Mouse (Mus musculus): ENCODE measurements around the gene Setd7.
A peak's percentile ranks its signal among the peaks of the same experiment; 100 is the strongest.
"Not testable (repeated sequence)": the region's sequence is repeated elsewhere in the genome, so short reads cannot be mapped to it uniquely, and the experiment has no call there.

Gene Setd7

DNA sequence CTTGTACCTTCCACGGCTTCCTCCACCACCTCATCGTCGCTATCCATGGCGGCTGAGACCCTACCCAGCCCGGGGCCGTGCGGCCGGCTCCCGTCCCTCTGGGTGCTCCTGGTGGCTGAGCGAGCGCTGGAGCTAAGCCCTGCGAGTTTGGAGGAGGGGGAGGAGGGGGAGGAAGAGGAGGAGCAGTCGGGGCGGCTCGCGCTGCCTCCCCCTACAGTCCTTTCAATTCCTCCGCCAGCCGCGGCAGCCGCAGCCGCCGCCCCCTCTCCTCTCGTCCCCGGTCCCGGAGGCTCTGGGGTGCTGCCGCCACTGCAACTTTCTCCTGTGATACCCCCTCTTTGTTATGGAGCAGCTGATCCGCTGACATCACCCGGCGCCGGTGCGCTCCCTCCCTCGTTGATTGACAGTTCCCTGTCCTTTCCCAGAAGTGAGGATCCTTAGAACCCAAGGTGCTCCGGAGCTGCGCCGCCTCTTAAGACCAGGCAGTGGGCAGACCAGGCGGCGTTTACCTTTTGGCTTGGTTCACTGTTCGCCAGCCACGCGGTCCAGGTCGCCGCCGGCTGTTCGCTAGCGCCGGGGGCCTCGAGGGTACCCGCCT lies at the start of gene Setd7:
TSS of gene Setd7 (minus strand) at position 369 of the 598 bp plus-strand sequence.
- DNase-seq = peak; percentile 86 to 87

DNA sequence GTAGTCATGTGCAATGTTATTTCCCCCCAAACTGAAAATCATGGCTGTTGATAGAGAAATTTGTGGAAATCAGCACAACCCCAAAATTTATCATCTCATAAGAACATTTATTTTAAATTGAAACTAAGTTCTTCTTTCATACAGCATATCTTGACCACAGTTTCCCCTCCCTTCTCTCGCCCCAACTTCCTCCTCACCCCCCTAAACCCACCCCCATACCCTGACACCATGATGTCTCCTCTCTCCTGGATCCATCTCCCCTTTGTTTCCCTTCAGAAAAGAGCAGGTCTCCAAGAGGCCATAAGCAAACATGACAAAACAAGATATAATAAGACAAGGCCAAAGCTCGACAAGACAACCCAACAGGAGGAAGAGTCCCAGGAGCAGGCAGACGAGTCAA lies 43.8 kb upstream of the Setd7 start:
- DNase-seq = no peak

- peak; percentile 21 to 60 for DNase-seq
Measured at GRCm38 (mm10) chr3:51603705-51604291, 43.1 kb upstream of the Setd7 start.

- no peak for DNase-seq
Measured at GRCm38 (mm10) chr3:51601461-51601860, 40.8 kb upstream of the Setd7 start.

DNA sequence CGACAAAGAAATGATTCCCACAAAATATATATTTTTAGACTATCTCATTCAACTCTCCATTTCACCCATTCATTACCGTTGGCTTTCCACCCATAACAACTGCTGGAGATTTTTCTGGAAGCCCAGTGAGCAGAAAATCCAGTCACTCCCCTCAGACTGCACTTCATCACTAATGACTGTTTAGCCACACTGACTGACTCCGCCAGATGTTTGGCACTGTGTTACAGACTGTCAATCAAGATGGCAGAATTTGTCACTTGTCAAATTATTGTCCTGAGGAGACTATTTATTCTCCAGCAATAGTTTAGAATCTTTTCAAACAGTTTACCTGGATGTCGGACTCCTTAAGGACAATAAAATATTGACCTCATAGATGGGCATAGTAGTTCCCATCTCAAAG lies 40.0 kb upstream of the Setd7 start:
- no peak for DNase-seq

GRCm38 (mm10) chr3:51599057-51599630 lies 38.5 kb upstream of the Setd7 start:
- no peak for DNase-seq

DNA sequence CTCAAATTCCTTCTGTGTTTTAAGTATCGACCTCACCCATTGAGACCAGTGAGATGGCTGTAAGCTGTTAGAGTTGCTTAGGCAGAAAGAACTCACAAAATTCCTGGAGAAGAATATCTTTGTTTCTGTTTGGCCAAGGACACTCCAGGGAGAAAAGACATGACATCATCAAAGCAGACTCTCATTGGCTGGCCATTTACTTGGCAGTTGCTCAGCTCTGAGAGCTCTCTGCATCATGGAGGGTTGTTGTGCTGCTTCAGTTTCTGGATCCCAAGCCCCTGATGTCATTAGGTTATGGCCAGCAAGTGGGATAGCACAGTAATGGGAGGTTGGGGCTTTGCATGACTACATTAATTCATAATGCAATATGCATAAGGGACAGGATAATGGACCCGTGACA lies 35.9 kb upstream of the Setd7 start:
- DNase-seq = peak in 1 of 2 experiments; percentile 21

DNA sequence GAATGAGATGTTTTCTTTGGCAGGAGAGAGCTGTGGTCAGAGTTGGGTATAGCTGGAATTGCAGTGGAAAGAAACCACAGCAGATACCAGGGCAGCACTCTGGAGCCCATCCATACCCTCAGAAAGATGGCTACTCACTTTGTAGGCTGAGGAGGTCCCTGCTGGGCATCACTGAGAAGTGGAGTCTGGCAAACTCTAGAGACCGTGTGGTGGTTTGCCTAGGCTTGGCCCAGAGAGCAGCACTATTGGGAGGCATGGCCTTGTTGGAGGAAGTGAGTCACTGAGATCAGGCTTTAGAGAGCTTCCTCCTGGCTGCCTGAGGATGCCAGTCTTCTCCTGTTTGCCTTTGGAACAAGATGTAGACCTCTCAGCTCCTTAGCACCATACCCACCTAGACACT lies 32.8 kb upstream of the Setd7 start:
- DNase-seq = no peak

GRCm38 (mm10) chr3:51591591-51591990 lies 30.9 kb upstream of the Setd7 start:
- DNase-seq = no peak

- no peak for DNase-seq
Measured at GRCm38 (mm10) chr3:51590207-51590892, 29.7 kb upstream of the Setd7 start.

GRCm38 (mm10) chr3:51587697-51588262 lies 27.1 kb upstream of the Setd7 start:
- DNase-seq = no peak

DNA sequence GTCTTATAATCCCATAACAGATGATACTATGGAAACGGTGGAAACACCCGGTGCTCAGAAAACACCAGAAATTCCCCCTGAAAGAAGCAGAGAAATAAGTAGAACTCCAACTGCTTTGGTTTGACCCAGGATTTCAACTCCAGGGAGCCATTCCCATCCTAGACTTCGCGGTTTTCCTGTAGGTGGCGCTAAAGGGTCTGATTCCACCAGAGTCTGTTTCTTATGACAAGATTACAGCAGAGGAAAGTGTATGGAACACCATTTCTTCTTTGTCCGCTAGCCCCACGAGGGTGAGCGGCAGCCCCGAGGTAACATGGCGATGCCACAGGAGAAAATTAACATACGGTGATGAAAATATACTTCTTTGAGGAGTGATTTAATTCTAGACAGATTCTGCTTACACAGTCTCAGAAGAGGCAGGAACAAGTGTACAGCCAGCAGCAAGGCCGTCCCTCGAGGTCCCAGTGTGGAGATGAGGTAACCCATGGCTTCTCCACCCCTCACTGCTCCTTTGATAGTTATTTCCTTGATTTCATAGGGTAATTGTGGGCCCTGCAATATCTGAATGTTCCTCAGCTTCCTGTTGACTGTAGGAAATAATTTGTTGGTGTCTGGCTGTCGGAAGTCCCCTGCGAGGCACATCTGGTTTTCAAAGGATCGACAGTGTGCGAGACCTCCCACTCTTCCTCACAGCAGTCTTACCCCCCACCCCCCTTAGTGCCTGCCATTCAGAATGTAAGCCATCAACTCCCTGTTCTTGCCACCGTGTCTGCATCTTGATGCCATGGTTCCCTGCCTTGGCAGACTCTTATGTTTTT lies 23.1 kb upstream of the Setd7 start:
- DNase-seq = peak; percentile 57 to 84

GRCm38 (mm10) chr3:51579243-51579642 lies 18.6 kb upstream of the Setd7 start:
- not testable (repeated sequence) for DNase-seq

- peak; percentile 82 to 86 for DNase-seq
Measured at GRCm38 (mm10) chr3:51577816-51578749, 17.4 kb upstream of the Setd7 start.

DNA sequence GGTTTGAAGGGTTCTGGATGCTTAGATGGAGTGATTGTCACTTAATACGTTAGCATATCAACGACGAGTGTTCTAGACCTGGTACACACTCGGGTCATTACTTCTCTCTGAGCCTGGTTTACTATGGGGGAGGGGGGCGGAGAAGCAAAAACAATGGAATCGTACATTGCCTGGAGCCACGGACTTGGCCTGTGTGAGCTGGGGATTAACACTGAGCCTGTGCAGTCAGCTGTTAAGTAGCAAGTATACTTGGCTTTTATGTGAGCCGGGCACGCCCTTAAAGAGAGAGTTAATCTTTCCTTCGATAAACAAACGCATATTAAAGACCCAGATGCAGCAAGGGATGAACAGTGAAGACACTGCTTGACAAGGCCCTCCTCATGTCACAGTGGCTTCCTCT lies 16.7 kb upstream of the Setd7 start:
- DNase-seq = no peak

DNA sequence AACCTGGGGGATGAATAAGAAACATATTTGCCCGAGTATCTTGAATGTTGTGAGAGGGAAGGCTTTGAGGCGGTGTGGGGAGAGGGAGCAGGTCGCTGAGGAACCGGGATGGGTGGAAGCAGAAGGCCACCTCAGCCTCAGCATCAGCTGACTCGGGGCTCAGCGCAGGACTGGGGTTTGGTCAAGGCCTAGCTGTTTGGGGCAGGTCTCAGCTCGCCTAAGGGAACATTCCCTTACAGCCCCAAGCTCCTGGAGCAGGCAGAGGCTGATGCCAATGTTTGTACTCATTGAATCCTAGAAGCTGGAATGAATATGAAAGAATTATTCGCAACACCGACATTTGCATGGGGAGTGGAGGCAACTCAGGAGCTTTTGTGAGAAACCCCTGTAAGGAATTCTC lies 13.2 kb upstream of the Setd7 start:
- DNase-seq = no peak

DNA sequence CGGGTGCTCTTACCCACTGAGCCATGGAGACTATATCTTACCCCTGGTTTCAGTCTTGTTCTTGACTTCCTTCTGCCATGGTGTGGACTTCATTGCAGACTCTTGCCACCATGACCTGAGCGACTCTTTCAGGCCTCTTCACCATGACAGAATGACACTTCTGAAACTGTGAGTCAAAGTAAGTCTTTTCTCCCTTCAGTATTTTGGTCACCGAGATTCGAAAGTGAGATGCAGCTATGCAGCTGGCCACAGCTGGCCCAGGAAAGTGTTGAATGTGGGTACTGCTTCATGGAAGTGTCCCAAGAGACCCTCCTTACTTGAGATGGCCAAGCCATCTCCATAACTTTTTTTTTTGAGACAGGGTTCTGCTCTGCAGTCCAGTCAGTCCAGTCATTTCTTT lies 9.5 kb upstream of the Setd7 start:
- DNase-seq = no peak

- no peak for DNase-seq
Measured at GRCm38 (mm10) chr3:51561993-51562385, 1.3 kb upstream of the Setd7 start.

GRCm38 (mm10) chr3:51561109-51561992 lies 672 bp upstream of the Setd7 start:
- peak; percentile 72 to 76 for DNase-seq

All from lung, postnatal 4 days (tissue).